Mouse (Mus musculus) small intestine, adult 2 months (tissue): ENCODE data around the gene Gm20388. TPM values are rescaled to one million over a fixed set of nuclear protein-coding genes. Genes with fewer than 3 reads are reported as not detected.

Experiments
- H3K27ac ChIP-seq: fragments of 200-500 bp; 2 replicates; pipeline ENCODE4 v1.5.1; 2012; ENCODE audit warnings: low read depth, low read length, control low read depth, inconsistent platforms; ENCODE audit not compliant: insufficient read depth
- H3K27me3 ChIP-seq: fragments of 200-500 bp; 2 replicates; pipeline ENCODE4 v1.6.1; 2012; ENCODE audit warnings: mild to moderate bottlenecking, moderate library complexity, low read length, inconsistent platforms; ENCODE audit not compliant: control insufficient read depth, insufficient read depth
- H3K36me3 ChIP-seq: fragments of 200-500 bp; 2 replicates; pipeline ENCODE4 v1.6.1; 2012; ENCODE audit warnings: mild to moderate bottlenecking, low read length, control low read depth, inconsistent platforms; ENCODE audit not compliant: control insufficient read depth, insufficient read depth
- H3K4me1 ChIP-seq: fragments of 200-500 bp; 2 replicates; pipeline ENCODE4 v1.6.1; 2012; ENCODE audit warnings: low read length, inconsistent platforms, mixed read lengths; ENCODE audit not compliant: control insufficient read depth, insufficient read depth, insufficient read length
- H3K4me3 ChIP-seq: fragments of 200-500 bp; 2 replicates; pipeline ENCODE4 v1.5.1; 2012; ENCODE audit warnings: low read depth, mild to moderate bottlenecking, control low read depth, inconsistent platforms, low read length, moderate library complexity
- CTCF ChIP-seq: fragments of 200-500 bp; IDR thresholded peaks from 2 replicates; pipeline ENCODE4 v1.5.1; 2012; ENCODE audit warnings: low read depth, mild to moderate bottlenecking, control low read depth, inconsistent platforms, low read length, moderate library complexity, mixed read lengths; ENCODE audit not compliant: insufficient replicate concordance, insufficient read length; ENCODE audit errors: extremely low read depth
- POLR2A ChIP-seq: fragments of 200-500 bp; IDR thresholded peaks from 2 replicates; pipeline ENCODE4 v1.6.1; 2012; ENCODE audit warnings: low read depth, mild to moderate bottlenecking, control low read depth, inconsistent platforms, low read length, moderate library complexity
- WGBS: fragments of 180-500 bp; shearing (Covaris S2); methylation state at CpG from one replicate; pipeline ENCODE4 v1.1.7; 2018; 5-methylcytosine and 5-hydroxymethylcytosine counted together
- polyA plus RNA-seq: library from polyadenylated mRNA; depleted of rRNA; stranded (reverse); fragments of >200 nt; gene quantifications from 2 replicates; pipeline ENCODE4 v1.2.3, GENCODE M21; 2012

Gene Gm20388
- polyA plus RNA-seq, 1 experiment, result 37.3 TPM

DNA sequence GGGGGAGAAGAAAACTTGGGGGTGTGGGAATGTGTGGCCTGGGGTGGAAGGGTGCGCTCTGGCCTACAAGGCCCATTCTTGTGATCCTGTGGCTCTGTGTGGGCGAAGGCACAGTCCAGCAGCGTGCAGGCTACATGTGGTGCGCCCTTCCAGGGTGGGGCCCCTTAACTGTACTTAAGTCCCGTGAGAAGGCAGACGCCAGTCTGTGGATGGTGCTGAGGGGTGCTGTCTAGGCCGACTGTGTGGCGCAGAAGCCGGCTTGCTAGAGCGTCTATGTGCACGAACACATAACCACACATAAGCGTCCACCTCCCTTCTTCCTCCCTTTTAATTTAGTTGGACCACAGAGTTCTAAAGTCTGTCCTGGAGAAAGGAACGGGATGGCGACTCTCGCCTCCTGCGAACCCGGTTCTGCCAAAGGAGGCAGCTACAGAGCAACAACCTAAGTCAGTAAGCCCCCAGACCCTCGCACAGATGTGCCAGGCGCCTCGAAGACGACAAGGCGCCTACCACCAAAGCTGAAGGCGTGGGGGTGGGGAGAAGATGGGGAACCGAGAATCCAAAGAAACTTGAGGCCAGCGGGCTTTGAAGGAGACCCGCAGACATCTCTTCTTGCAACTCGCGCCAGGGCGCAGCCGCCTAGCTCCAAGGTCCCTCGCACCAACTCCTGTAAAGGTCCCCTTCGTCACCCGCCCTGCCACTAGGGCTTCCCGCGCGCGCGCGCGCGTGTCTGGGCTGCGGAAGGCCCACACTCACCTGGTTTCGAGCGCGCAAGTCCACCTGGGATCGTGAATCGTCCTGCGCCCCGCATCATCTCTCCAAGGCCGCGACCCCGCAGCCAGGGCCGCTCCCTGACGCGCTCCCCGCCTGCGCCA, 1171.8 kb downstream of the Gm20388 start:
- peak overlapping the region; percentile 93 for H3K27ac ChIP-seq
- H3K4me1 ChIP-seq, result peaks cover 3% of the 10 kb centered on the region; the same call in 1 of the 2 replicates
- H3K4me3 ChIP-seq, result peak overlapping the region; percentile 71
- TF ChIP-seq POLR2A, result no peak
- no peak for TF ChIP-seq CTCF
- H3K36me3 ChIP-seq, result no peaks in the 10 kb centered on the region; the same call in 1 of the 2 replicates
- peaks cover 56% of the 10 kb centered on the region for H3K27me3 ChIP-seq
- 3% methylated on average over 57 of the region's 57 CpGs for whole genome bisulfite sequencing

DNA sequence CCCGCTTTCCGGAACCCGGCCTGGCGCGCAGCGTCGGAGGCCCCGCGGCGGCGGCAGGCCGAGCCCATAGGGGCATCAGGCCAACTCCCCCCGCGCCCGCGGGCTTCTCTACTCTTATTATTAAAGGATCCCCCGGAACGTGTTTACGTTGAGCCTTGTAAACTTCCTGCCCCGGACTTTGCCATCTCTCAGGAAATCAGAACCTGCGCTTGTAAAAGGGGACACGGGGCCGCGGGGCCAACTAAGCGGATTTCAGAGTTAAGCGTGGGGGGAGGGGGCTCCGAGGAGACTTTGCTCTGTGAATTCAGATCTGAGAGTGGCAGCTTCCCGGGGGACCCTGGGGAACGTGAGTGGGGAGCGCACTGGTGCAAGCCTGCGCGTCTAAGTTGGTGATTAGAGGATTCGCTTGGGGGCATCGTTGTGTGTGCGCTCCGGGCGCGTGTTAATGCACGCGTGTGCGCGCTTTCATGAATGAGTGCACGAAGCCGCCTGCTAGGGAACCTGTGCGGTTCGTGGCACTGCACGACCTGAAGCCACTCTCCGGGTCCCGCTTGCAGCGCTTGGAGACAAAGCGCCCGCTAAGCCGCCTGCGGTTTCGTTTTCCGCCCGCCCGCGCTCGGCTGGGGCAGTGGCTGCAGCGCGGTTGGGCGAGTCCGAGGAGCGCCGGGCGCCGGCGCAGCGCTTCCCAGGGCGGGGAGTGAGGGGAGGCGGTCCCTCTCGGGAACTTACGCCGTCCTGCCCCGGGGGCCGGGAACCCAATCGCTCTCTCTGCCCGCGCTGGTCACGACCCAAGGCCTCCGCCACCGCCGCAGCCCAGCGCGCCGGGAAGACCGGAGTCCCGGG, 1172.7 kb downstream of the Gm20388 start:
- TF ChIP-seq POLR2A, result no peak
- no peak for TF ChIP-seq CTCF

DNA sequence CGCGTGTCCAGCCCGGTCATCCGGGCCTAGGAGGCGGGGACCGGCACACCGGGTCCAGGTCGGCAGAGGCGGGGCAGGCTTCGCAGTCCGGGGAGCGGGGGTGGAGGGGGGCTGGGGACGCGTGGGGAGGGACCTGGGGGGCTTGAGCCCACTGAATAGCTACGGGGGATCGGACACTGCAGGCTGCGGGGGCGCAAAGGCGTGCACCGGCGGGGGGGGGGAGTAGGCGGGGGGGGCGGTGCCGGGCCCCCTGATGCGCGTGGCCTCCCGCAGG, 1173.2 kb downstream of the Gm20388 start:
- peaks cover 3% of the 10 kb centered on the region; the same call in 1 of the 2 replicates for H3K4me1 ChIP-seq
- WGBS, result 4% methylated on average over 22 of the region's 27 CpGs
- TF ChIP-seq CTCF (no peak), POLR2A (no peak)
- H3K4me3 ChIP-seq, result peak overlapping the region; percentile 71
- H3K27ac ChIP-seq, result peak overlapping the region; percentile 93; the same call in 1 of the 2 replicates
- no peaks in the 10 kb centered on the region; the same call in 1 of the 2 replicates for H3K36me3 ChIP-seq
- peaks cover 65% of the 10 kb centered on the region for H3K27me3 ChIP-seq

More for the DNA sequence above, 1172.7 kb downstream of the Gm20388 start:
- Histone ChIP-seq H3K4me3 (peak overlapping the region; percentile 71), H3K4me1 (peaks cover 3% of the 10 kb centered on the region; the same call in 1 of the 2 replicates), H3K27me3 (peaks cover 59% of the 10 kb centered on the region), H3K36me3 (no peaks in the 10 kb centered on the region; the same call in 1 of the 2 replicates), H3K27ac (peak overlapping the region; percentile 93)
- WGBS, result under 1% methylated on average over 89 of the region's 89 CpGs

DNA sequence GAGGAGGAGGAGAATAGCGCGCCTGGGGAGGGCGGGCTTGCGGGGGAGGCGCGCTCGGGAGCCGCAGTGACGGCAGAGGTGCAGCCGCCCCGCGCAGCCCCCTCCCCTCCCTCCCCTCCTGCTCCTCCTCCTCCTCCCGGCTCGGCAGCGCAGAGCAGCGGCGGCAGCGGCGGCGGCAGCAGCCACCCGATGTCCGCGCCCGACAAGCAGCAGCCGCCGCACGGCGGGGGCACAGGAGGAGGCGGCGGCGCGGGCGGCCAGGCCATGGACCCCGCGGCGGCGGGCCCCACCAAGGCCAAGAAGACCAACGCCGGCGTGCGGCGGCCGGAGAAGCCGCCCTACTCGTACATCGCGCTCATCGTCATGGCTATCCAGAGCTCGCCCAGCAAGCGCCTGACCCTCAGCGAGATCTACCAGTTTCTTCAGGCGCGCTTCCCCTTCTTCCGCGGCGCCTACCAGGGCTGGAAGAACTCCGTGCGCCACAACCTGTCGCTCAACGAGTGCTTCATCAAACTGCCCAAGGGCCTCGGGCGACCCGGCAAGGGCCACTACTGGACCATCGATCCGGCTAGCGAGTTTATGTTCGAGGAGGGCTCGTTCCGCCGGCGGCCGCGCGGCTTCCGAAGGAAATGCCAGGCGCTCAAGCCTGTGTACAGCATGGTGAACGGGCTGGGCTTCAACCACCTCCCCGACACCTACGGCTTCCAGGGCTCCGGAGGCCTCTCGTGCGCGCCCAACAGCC, 1173.7 kb downstream of the Gm20388 start, which contains the start of gene Foxf1:
Gene Foxf1, plus strand, starts transcription at position 177 of the 742 bp plus-strand sequence.
- 2% methylated on average over 73 of the region's 83 CpGs for WGBS
- Histone ChIP-seq H3K27me3 (peaks cover 67% of the 10 kb centered on the region), H3K27ac (peak within 1 kb of the TSS; percentile 93), H3K36me3 (no peaks in the 10 kb centered on the region; the same call in 1 of the 2 replicates), H3K4me3 (peak within 1 kb of the TSS; percentile 71), H3K4me1 (peaks cover 3% of the 10 kb centered on the region; the same call in 1 of the 2 replicates)
- TF ChIP-seq CTCF (no peak), POLR2A (no peak; the same call in 1 of the 2 replicates)

DNA sequence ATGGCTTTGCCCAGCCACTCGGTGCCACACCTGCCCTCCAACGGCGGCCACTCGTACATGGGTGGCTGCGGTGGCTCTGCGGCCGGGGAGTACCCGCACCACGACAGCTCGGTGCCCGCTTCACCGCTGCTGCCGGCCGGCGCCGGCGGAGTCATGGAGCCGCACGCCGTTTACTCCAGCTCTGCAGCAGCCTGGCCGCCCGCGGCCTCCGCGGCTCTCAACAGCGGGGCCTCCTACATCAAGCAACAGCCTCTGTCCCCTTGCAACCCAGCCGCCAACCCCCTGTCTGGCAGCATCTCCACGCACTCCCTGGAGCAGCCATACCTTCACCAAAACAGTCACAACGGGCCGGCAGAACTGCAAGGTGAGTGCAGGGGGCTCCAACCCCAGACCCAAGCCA, 1174.4 kb downstream of the Gm20388 start:
- TF ChIP-seq POLR2A (no peak), CTCF (no peak)
- 10% methylated on average over 30 of the region's 30 CpGs for WGBS
- H3K27ac ChIP-seq, result peak overlapping the region; percentile 66
- peaks cover 3% of the 10 kb centered on the region; the same call in 1 of the 2 replicates for H3K4me1 ChIP-seq
- H3K27me3 ChIP-seq, result peaks cover 68% of the 10 kb centered on the region
- H3K4me3 ChIP-seq, result peak overlapping the region; percentile 66
- no peaks in the 10 kb centered on the region; the same call in 1 of the 2 replicates for H3K36me3 ChIP-seq

DNA sequence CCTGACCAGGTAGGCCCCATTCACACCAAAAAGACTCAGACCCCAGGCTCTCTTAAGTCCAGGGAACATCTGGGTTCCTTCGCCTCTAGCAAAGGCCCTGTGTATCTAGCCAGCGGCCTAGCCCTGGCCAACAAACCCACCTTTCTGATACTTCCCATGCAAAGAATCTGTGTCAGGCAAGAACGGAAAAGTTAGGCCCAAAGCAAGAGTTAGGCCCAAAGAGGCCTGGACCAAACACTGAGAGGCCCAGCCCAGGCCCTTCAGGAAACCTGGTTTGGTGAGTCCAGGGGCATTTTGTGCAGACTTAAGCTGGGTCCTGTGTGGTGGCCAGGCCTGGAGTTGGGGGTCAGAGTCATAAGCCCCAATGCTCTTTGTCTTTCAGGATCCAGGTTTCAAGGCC, 1174.9 kb downstream of the Gm20388 start:
- TF ChIP-seq CTCF (no peak), POLR2A (no peak)
- Histone ChIP-seq H3K4me1 (peaks cover 3% of the 10 kb centered on the region; the same call in 1 of the 2 replicates), H3K27ac (peak overlapping the region; percentile 44), H3K4me3 (peak overlapping the region; percentile 66), H3K36me3 (no peaks in the 10 kb centered on the region; the same call in 1 of the 2 replicates), H3K27me3 (peaks cover 69% of the 10 kb centered on the region)
- 81% methylated on average over 3 of the region's 3 CpGs for WGBS
